ENCODE assay signal across 15 mouse cellular contexts in the genomic region with DNA sequence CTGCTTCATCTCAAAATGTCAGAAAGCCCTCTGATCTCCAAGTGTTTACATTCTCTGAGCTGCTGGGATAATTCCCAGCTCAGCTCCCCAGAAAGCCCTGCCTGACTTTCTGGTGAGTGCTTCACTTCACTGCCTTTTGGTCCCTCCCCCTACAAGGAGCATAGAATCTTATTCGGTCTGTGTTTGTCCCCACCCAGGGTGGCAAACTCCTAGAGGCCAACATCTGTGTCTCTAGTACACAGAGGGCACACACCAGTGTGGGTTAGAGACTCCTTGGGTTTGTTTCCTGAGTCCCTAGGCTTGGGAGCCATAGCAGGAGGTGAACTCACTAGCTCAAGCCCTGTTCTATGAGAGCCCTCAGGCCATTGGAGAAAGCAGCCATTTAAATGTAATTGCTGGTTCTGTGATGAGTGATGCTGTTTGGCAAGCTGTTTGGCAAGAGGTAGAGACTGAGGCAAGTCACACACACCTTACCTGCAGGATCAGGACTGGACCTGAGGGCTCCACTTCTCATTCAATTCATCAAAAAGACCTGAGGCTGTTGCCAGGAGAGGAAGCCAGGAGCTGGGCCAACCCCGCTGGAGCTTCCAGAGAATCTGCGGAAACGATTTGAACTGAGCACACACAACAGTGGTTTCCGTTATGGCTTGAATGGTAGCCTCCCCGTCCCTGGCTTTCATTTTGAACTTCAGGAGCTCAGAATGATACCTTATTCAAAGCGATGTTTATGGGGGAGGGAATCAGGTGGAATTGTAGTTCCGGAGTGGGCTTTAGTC. TPM values are rescaled to one million over a fixed set of nuclear protein-coding genes. Genes with fewer than 3 reads are reported as not detected.
A peak's percentile ranks its signal among the peaks of the same experiment; 100 is the strongest.
DNase-seq lines count a peak whose midpoint lies in the region; ATAC-seq and TF ChIP-seq lines count a peak whose summit lies in the region.
"Had no signal": no experiment of that assay in that cellular context is flagged by ENCODE, and none has a peak within 500 bp of the region (broad histone marks: within the 10 kb centered on the region; RNA-seq: fewer than 3 reads in every experiment).

No protein-coding gene starts in this region.

- no peak overlapping the region for H3K9ac ChIP-seq in intestine, embryonic 14.5 days (ENCODE audit: low read length)
- H3K9ac ChIP-seq in intestine, postnatal 0 days (ENCODE audit: low read depth, low read length), result no peak overlapping the region
- H3K9ac ChIP-seq in intestine, embryonic 15.5 days, result no peak overlapping the region
- no peak overlapping the region for H3K9ac ChIP-seq in midbrain, embryonic 13.5 days (replicated peaks)
- H3K9ac ChIP-seq: liver, embryonic 14.5 days; midbrain, embryonic 12.5 days had no signal

- ATAC-seq in intestine, embryonic 14.5 days (replicated peaks; ENCODE audit: low FRiP score, low TSS enrichment, low read depth), result peak; percentile 56
- no peak for ATAC-seq in intestine, postnatal 0 days
- ATAC-seq in activated CD4-positive, CD25-positive, alpha-beta regulatory T cell, adult 4 months, result peak; percentile 30
- peak; percentile 61; the same call in 1 of the 2 replicates for ATAC-seq in intestine, embryonic 15.5 days
- no peak for ATAC-seq in midbrain, embryonic 13.5 days

- H3K27me3 ChIP-seq in intestine, embryonic 14.5 days (replicated peaks; ENCODE audit: control insufficient read depth, insufficient read depth, low read length), result no peaks in the 10 kb centered on the region
- H3K27me3 ChIP-seq in intestine, postnatal 0 days (replicated peaks; ENCODE audit: control insufficient read depth, insufficient read depth, low read length), result no peaks in the 10 kb centered on the region
- no peaks in the 10 kb centered on the region for H3K27me3 ChIP-seq in intestine, embryonic 15.5 days (replicated peaks)
- no peaks in the 10 kb centered on the region for H3K27me3 ChIP-seq in midbrain, embryonic 13.5 days
- H3K27me3 ChIP-seq: midbrain, embryonic 12.5 days had no signal

- H3K4me1 ChIP-seq in intestine, embryonic 14.5 days (replicated peaks; ENCODE audit: control insufficient read depth, insufficient read depth, low read length), result peaks cover 11% of the 10 kb centered on the region; the same call in 1 of the 2 replicates
- H3K4me1 ChIP-seq in intestine, postnatal 0 days (replicated peaks; ENCODE audit: control insufficient read depth, insufficient read depth, low read length), result no peaks in the 10 kb centered on the region
- 0 out of 2 replicates have a peak, but pooled peaks cover 8% of the 10 kb centered on the region for H3K4me1 ChIP-seq in intestine, embryonic 15.5 days (replicated peaks)
- H3K4me1 ChIP-seq in midbrain, embryonic 13.5 days (replicated peaks), result no peaks in the 10 kb centered on the region
- H3K4me1 ChIP-seq: midbrain, embryonic 12.5 days had no signal

- no peaks in the 10 kb centered on the region for H3K9me3 ChIP-seq in intestine, embryonic 14.5 days (ENCODE audit: control insufficient read depth, low read length)
- no peaks in the 10 kb centered on the region for H3K9me3 ChIP-seq in intestine, postnatal 0 days (ENCODE audit: control insufficient read depth)
- H3K9me3 ChIP-seq in intestine, embryonic 15.5 days, result no peaks in the 10 kb centered on the region
- H3K9me3 ChIP-seq in midbrain, embryonic 13.5 days, result no peaks in the 10 kb centered on the region
- H3K9me3 ChIP-seq: forebrain, embryonic 10.5 days; midbrain, embryonic 12.5 days had no signal

- H3K36me3 ChIP-seq in intestine, embryonic 14.5 days (ENCODE audit: control insufficient read depth, insufficient read depth, low read length), result no peaks in the 10 kb centered on the region
- no peaks in the 10 kb centered on the region for H3K36me3 ChIP-seq in intestine, postnatal 0 days (ENCODE audit: control insufficient read depth, insufficient read depth)
- H3K36me3 ChIP-seq in intestine, embryonic 15.5 days, result no peaks in the 10 kb centered on the region
- no peaks in the 10 kb centered on the region for H3K36me3 ChIP-seq in midbrain, embryonic 13.5 days
- H3K36me3 ChIP-seq: forebrain, embryonic 10.5 days; midbrain, embryonic 12.5 days had no signal

- H3K27ac ChIP-seq in intestine, embryonic 14.5 days (ENCODE audit: low read depth), result peak overlapping the region; percentile 55
- no peak overlapping the region for H3K27ac ChIP-seq in intestine, postnatal 0 days (ENCODE audit: low read depth, low read length)
- peak overlapping the region; percentile 77 for H3K27ac ChIP-seq in intestine, embryonic 15.5 days
- H3K27ac ChIP-seq in midbrain, embryonic 13.5 days, result no peak overlapping the region
- H3K27ac ChIP-seq: forebrain, embryonic 10.5 days; liver, embryonic 14.5 days; midbrain, embryonic 12.5 days had no signal

- TF ChIP-seq CTCF in intestine, postnatal 0 days (IDR thresholded peaks at IDR 0.05; ENCODE audit: low read depth), result no peak

- WGBS in intestine, embryonic 14.5 days, result 26% methylated on average over 8 of the region's 8 CpGs
- 30% methylated on average over 8 of the region's 8 CpGs for WGBS in intestine, postnatal 0 days
- WGBS in intestine, embryonic 15.5 days, result 26% methylated on average over 8 of the region's 8 CpGs
- 46% methylated on average over 8 of the region's 8 CpGs for WGBS in midbrain, embryonic 13.5 days

- peak; percentile 67 for DNase-seq in intestine, embryonic 14.5 days (ENCODE audit: low spot score)
- peak; percentile 38 for DNase-seq in lung, postnatal 36 days
- DNase-seq in urinary bladder, postnatal 14 days (ENCODE audit: low spot score), result no peak
- DNase-seq in thymus, postnatal 36 days, result no peak
- DNase-seq: adrenal gland, postnatal 10 days; embryo, embryonic 11 days had no signal

- 0 out of 2 replicates have a peak overlapping the region, but pooled peaks have one; percentile 1 for H3K4me2 ChIP-seq in intestine, embryonic 14.5 days (ENCODE audit: low read length)
- no peak overlapping the region for H3K4me2 ChIP-seq in intestine, postnatal 0 days (replicated peaks; ENCODE audit: low read depth)
- H3K4me2 ChIP-seq in intestine, embryonic 15.5 days (replicated peaks), result peak overlapping the region; percentile 2; the same call in 1 of the 2 replicates
- H3K4me2 ChIP-seq in midbrain, embryonic 13.5 days (replicated peaks), result no peak overlapping the region
- H3K4me2 ChIP-seq: midbrain, embryonic 12.5 days had no signal

- H3K4me3 ChIP-seq in intestine, embryonic 14.5 days (ENCODE audit: low read depth, low read length), result no peak overlapping the region
- H3K4me3 ChIP-seq in intestine, postnatal 0 days (ENCODE audit: low read depth, low read length), result no peak overlapping the region
- no peak overlapping the region for H3K4me3 ChIP-seq in intestine, embryonic 15.5 days (replicated peaks)
- no peak overlapping the region for H3K4me3 ChIP-seq in midbrain, embryonic 13.5 days (replicated peaks)
- H3K4me3 ChIP-seq: forebrain, embryonic 10.5 days; midbrain, embryonic 12.5 days had no signal

RNA-seq across cellular contexts. Expression of gene Wfdc2, which starts 21.4 kb away (rescaled TPM):
- 79.5 and 85.7 TPM in 2 replicates for polyA plus RNA-seq in intestine, embryonic 14.5 days (2014; fragmentation: Nextera tagmentation; extraction: Ambion mirVana)
- polyA plus RNA-seq in intestine, postnatal 0 days (2015; fragmentation: Nextera tagmentation; extraction: Ambion mirVana), result 6.5 and 11.9 TPM in 2 replicates
- not detected for polyA plus RNA-seq in activated CD4-positive, CD25-positive, alpha-beta regulatory T cell, adult 4 months (2017; shearing (Covaris generic))
- polyA plus RNA-seq in intestine, embryonic 15.5 days (2015; fragmentation: Nextera tagmentation; extraction: Ambion mirVana), result 53.3 and 57.4 TPM in 2 replicates
- 5.7 and 6.8 TPM in 2 replicates for polyA plus RNA-seq in midbrain, embryonic 13.5 days (2015; fragmentation: Nextera tagmentation; extraction: Ambion mirVana)

RNA-seq across cellular contexts. Expression of gene Spint3, which starts 32.4 kb away (rescaled TPM):
- not detected in 2 replicates for polyA plus RNA-seq in intestine, embryonic 14.5 days (2014; fragmentation: Nextera tagmentation; extraction: Ambion mirVana)
- not detected in 2 replicates for polyA plus RNA-seq in intestine, postnatal 0 days (2015; fragmentation: Nextera tagmentation; extraction: Ambion mirVana)
- not detected for polyA plus RNA-seq in activated CD4-positive, CD25-positive, alpha-beta regulatory T cell, adult 4 months (2017; shearing (Covaris generic))
- polyA plus RNA-seq in intestine, embryonic 15.5 days (2015; fragmentation: Nextera tagmentation; extraction: Ambion mirVana), result not detected in 2 replicates
- not detected in 2 replicates for polyA plus RNA-seq in midbrain, embryonic 13.5 days (2015; fragmentation: Nextera tagmentation; extraction: Ambion mirVana)
- polyA plus RNA-seq: forebrain, embryonic 10.5 days; large intestine, adult 2 months; liver, embryonic 14.5 days; midbrain, embryonic 12.5 days had no signal

RNA-seq across cellular contexts. Expression of gene Pigt, which starts 43.5 kb away (rescaled TPM):
- 72.4 and 79.7 TPM in 2 replicates for polyA plus RNA-seq in intestine, embryonic 14.5 days (2014; fragmentation: Nextera tagmentation; extraction: Ambion mirVana)
- 75.8 and 83.0 TPM in 2 replicates for polyA plus RNA-seq in intestine, postnatal 0 days (2015; fragmentation: Nextera tagmentation; extraction: Ambion mirVana)
- polyA plus RNA-seq in activated CD4-positive, CD25-positive, alpha-beta regulatory T cell, adult 4 months (2017; shearing (Covaris generic)), result 10 to 100 TPM; 19.6 to 47.7 TPM
- 62.7 and 65.7 TPM in 2 replicates for polyA plus RNA-seq in intestine, embryonic 15.5 days (2015; fragmentation: Nextera tagmentation; extraction: Ambion mirVana)
- 64.2 and 67.8 TPM in 2 replicates for polyA plus RNA-seq in midbrain, embryonic 13.5 days (2015; fragmentation: Nextera tagmentation; extraction: Ambion mirVana)

RNA-seq across cellular contexts. Expression of gene Wfdc6a, which starts 44.4 kb away (rescaled TPM):
- 1.5 and 3.2 TPM in 2 replicates for polyA plus RNA-seq in intestine, embryonic 14.5 days (2014; fragmentation: Nextera tagmentation; extraction: Ambion mirVana)
- polyA plus RNA-seq in intestine, postnatal 0 days (2015; fragmentation: Nextera tagmentation; extraction: Ambion mirVana), result 0.14 TPM in 1 of 2 replicates, not detected in the other
- not detected for polyA plus RNA-seq in activated CD4-positive, CD25-positive, alpha-beta regulatory T cell, adult 4 months (2017; shearing (Covaris generic))
- polyA plus RNA-seq in intestine, embryonic 15.5 days (2015; fragmentation: Nextera tagmentation; extraction: Ambion mirVana), result 0.85 and 1.7 TPM in 2 replicates
- polyA plus RNA-seq in midbrain, embryonic 13.5 days (2015; fragmentation: Nextera tagmentation; extraction: Ambion mirVana), result not detected in 2 replicates
- polyA plus RNA-seq: forebrain, embryonic 10.5 days; large intestine, adult 2 months; midbrain, embryonic 12.5 days had no signal

RNA-seq across cellular contexts. Expression of gene Eppin, which starts 52.6 kb away (rescaled TPM):
- polyA plus RNA-seq in intestine, embryonic 14.5 days (2014; fragmentation: Nextera tagmentation; extraction: Ambion mirVana), result not detected in 2 replicates
- not detected in 2 replicates for polyA plus RNA-seq in intestine, postnatal 0 days (2015; fragmentation: Nextera tagmentation; extraction: Ambion mirVana)
- polyA plus RNA-seq in activated CD4-positive, CD25-positive, alpha-beta regulatory T cell, adult 4 months (2017; shearing (Covaris generic)), result not detected
- polyA plus RNA-seq in intestine, embryonic 15.5 days (2015; fragmentation: Nextera tagmentation; extraction: Ambion mirVana), result not detected in 2 replicates
- not detected in 2 replicates for polyA plus RNA-seq in midbrain, embryonic 13.5 days (2015; fragmentation: Nextera tagmentation; extraction: Ambion mirVana)
- polyA plus RNA-seq: forebrain, embryonic 10.5 days; large intestine, adult 2 months; liver, embryonic 14.5 days; midbrain, embryonic 12.5 days; urinary bladder, adult 2 months had no signal

Comparison
In these comparisons a context has a peak if more than half of its experiments do, and no peak if none do; other contexts are left out.
1. ATAC-seq: peak in intestine, embryonic 14.5 days (single experiment), activated CD4-positive, CD25-positive, alpha-beta regulatory T cell, adult 4 months (single experiment) and intestine, embryonic 15.5 days (single experiment); none in intestine, postnatal 0 days (single experiment) and midbrain, embryonic 13.5 days (single experiment).
2. H3K27ac ChIP-seq: peak in intestine, embryonic 14.5 days (single experiment) and intestine, embryonic 15.5 days (single experiment); none in intestine, postnatal 0 days (single experiment) and midbrain, embryonic 13.5 days (single experiment).
3. H3K4me2 ChIP-seq: peak in intestine, embryonic 14.5 days (single experiment) and intestine, embryonic 15.5 days (single experiment); none in intestine, postnatal 0 days (single experiment) and midbrain, embryonic 13.5 days (single experiment).
4. DNase-seq: peak in intestine, embryonic 14.5 days (single experiment) and lung, postnatal 36 days (single experiment); none in urinary bladder, postnatal 14 days (single experiment) and thymus, postnatal 36 days (0 of 2).